In the genomic region with DNA sequence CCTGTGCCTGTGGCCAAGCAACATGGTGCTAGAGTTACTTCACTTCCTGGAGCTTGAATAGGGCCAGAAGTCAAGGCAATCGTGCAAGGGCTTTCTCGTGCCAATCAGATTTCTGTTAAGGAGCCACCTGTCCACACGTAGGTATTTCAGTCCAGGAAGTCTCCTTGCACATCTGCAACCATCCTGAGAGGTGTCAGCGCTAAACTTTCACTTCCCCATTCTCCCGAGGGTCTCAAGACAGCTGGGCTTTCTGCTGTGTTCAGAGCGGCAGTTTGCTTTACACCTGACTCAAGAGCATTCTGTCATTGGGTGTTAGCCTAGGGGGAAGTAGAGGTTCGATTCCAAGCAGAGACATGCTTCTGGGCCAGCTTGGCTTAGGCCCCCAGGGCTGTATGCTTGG, we compare ENCODE assay signal across 28 mouse cellular contexts.
DNase-seq lines count a peak whose midpoint lies in the region; ATAC-seq and TF ChIP-seq lines count a peak whose summit lies in the region.
"Had no signal": no experiment of that assay in that cellular context is flagged by ENCODE, and none has a peak within 500 bp of the region (broad histone marks: within the 10 kb centered on the region; RNA-seq: fewer than 3 reads in every experiment).

No protein-coding gene starts in this region.

- intact Hi-C loops in heart, postnatal 14 days (cut with DNase I), result no loop called here

- DNase-seq in B cell, adult 2 months, result peak; percentile 45 to 58
- DNase-seq in splenic B cell, adult 2 months (ENCODE audit: low read depth, low spot score), result peak; percentile 64
- no peak for DNase-seq in heart, postnatal 14 days
- DNase-seq in midbrain, embryonic 11.5 days (ENCODE audit: low spot score, missing footprints), result no peak
- DNase-seq: adrenal gland, adult 8-10 months; cerebellum, adult 11 months; cerebellum, adult 9-10 months; cerebellum, postnatal 36 days; gastrocnemius, postnatal 10 days; heart, postnatal 36 days; kidney, adult 18-20 months; kidney, postnatal 25 days; lung, postnatal 36 days; right cerebral cortex, postnatal 25 days had no signal

- no peak for TF ChIP-seq POLR2A in ES-Bruce4 (IDR thresholded peaks at IDR 0.05; ENCODE audit: insufficient read depth, low read length)

- H3K4me2 ChIP-seq in midbrain, embryonic 11.5 days, result no peak overlapping the region
- H3K4me2 ChIP-seq: heart, embryonic 15.5 days; hindbrain, embryonic 15.5 days; kidney, embryonic 15.5 days; limb, embryonic 12.5 days; midbrain, embryonic 15.5 days; neural tube, embryonic 15.5 days; stomach, embryonic 15.5 days had no signal

- peak; percentile 95 for ATAC-seq in granulocyte monocyte progenitor cell, adult 5-6 weeks (replicated peaks; ENCODE audit: poor library complexity, severe bottlenecking)
- no peak for ATAC-seq in midbrain, embryonic 11.5 days (ENCODE audit: low FRiP score)
- ATAC-seq: forebrain, embryonic 16.5 days; inflammation-experienced regulatory T-cells, adult 6 months; midbrain, embryonic 15.5 days had no signal

- peak; percentile 32; the same call in 1 of the 2 replicates for TF ChIP-seq EP300 in ES-Bruce4 (IDR thresholded peaks at IDR 0.05; ENCODE audit: insufficient read depth, low read depth, low read length)

- no peak for TF ChIP-seq CTCF in ES-Bruce4 (IDR thresholded peaks at IDR 0.05; ENCODE audit: low read depth, low read length)

- no peak overlapping the region for H3K4me3 ChIP-seq in ES-Bruce4 (ENCODE audit: low read depth, low read length)
- H3K4me3 ChIP-seq in midbrain, embryonic 11.5 days (ENCODE audit: low read depth, low read length), result no peak overlapping the region
- H3K4me3 ChIP-seq: erythroblast, embryonic 14.5 days; heart, embryonic 10.5 days; heart, embryonic 15.5 days; hindbrain, embryonic 15.5 days; kidney, embryonic 15.5 days; left cerebral cortex, adult 2 months; limb, embryonic 12.5 days; midbrain, embryonic 15.5 days; neural tube, embryonic 15.5 days; stomach, embryonic 15.5 days had no signal

- no peak overlapping the region; the same call in 1 of the 2 replicates for H3K27ac ChIP-seq in ES-Bruce4 (ENCODE audit: insufficient read depth, low read length)
- no peak overlapping the region for H3K27ac ChIP-seq in midbrain, embryonic 11.5 days (ENCODE audit: low read depth, low read length)
- H3K27ac ChIP-seq: heart, embryonic 10.5 days; heart, embryonic 15.5 days; hindbrain, embryonic 15.5 days; kidney, embryonic 15.5 days; left cerebral cortex, adult 2 months; limb, embryonic 12.5 days; midbrain, embryonic 15.5 days; neural tube, embryonic 15.5 days; stomach, embryonic 15.5 days had no signal

- H3K9ac ChIP-seq in ES-Bruce4 (ENCODE audit: low read depth, poor library complexity, severe bottlenecking), result no peak overlapping the region
- H3K9ac ChIP-seq in midbrain, embryonic 11.5 days (ENCODE audit: low read length), result no peak overlapping the region
- H3K9ac ChIP-seq: heart, embryonic 15.5 days; hindbrain, embryonic 15.5 days; kidney, embryonic 15.5 days; limb, embryonic 12.5 days; midbrain, embryonic 15.5 days; neural tube, embryonic 15.5 days; stomach, embryonic 15.5 days had no signal

- no peaks in the 10 kb centered on the region for H3K27me3 ChIP-seq in ES-Bruce4 (ENCODE audit: control insufficient read depth, insufficient read depth, low read length, poor library complexity, severe bottlenecking)
- no peaks in the 10 kb centered on the region for H3K27me3 ChIP-seq in splenic B cell, adult 2 months (ENCODE audit: control insufficient read depth, insufficient read depth, low read length, poor library complexity, severe bottlenecking)
- no peaks in the 10 kb centered on the region for H3K27me3 ChIP-seq in midbrain, embryonic 11.5 days (ENCODE audit: control insufficient read depth, insufficient read depth, low read length)
- H3K27me3 ChIP-seq: heart, embryonic 15.5 days; hindbrain, embryonic 15.5 days; kidney, embryonic 15.5 days; limb, embryonic 12.5 days; midbrain, embryonic 15.5 days; neural tube, embryonic 15.5 days; stomach, embryonic 15.5 days had no signal

- H3K36me3 ChIP-seq in ES-Bruce4 (ENCODE audit: control insufficient read depth, insufficient read depth, low read length, poor library complexity, severe bottlenecking), result no peaks in the 10 kb centered on the region
- H3K36me3 ChIP-seq in splenic B cell, adult 2 months (ENCODE audit: control insufficient read depth, insufficient read depth, low read length, poor library complexity, severe bottlenecking), result no peaks in the 10 kb centered on the region
- H3K36me3 ChIP-seq in midbrain, embryonic 11.5 days (ENCODE audit: control insufficient read depth, insufficient read depth, low read length), result no peaks in the 10 kb centered on the region
- H3K36me3 ChIP-seq: heart, embryonic 10.5 days; heart, embryonic 15.5 days; hindbrain, embryonic 15.5 days; kidney, embryonic 15.5 days; limb, embryonic 12.5 days; midbrain, embryonic 15.5 days; neural tube, embryonic 15.5 days; stomach, embryonic 15.5 days had no signal

- peaks cover 5% of the 10 kb centered on the region; the same call in 1 of the 2 replicates for H3K9me3 ChIP-seq in ES-Bruce4 (replicated peaks; ENCODE audit: control insufficient read depth, insufficient read depth, low read length, poor library complexity, severe bottlenecking)
- H3K9me3 ChIP-seq in midbrain, embryonic 11.5 days (ENCODE audit: control insufficient read depth, low read length), result no peaks in the 10 kb centered on the region
- H3K9me3 ChIP-seq: heart, embryonic 10.5 days; heart, embryonic 15.5 days; hindbrain, embryonic 15.5 days; kidney, embryonic 15.5 days; limb, embryonic 12.5 days; midbrain, embryonic 15.5 days; neural tube, embryonic 15.5 days; stomach, embryonic 15.5 days had no signal

- WGBS in midbrain, embryonic 11.5 days, result 85% methylated on average over 7 of the region's 7 CpGs

- H3K4me1 ChIP-seq in ES-Bruce4 (ENCODE audit: control insufficient read depth, insufficient read depth, low read length), result peaks cover 6% of the 10 kb centered on the region
- H3K4me1 ChIP-seq in midbrain, embryonic 11.5 days (ENCODE audit: control insufficient read depth, insufficient read depth, low read length), result no peaks in the 10 kb centered on the region
- H3K4me1 ChIP-seq: heart, embryonic 10.5 days; heart, embryonic 15.5 days; hindbrain, embryonic 15.5 days; kidney, embryonic 15.5 days; limb, embryonic 12.5 days; midbrain, embryonic 15.5 days; neural tube, embryonic 15.5 days; stomach, embryonic 15.5 days had no signal

Comparison
In these comparisons a context has a peak if more than half of its experiments do, and no peak if none do; other contexts are left out.
1. DNase-seq: peak in B cell, adult 2 months (2 of 2) and splenic B cell, adult 2 months (single experiment); none in heart, postnatal 14 days (0 of 2) and midbrain, embryonic 11.5 days (single experiment).